Mouse (Mus musculus) ES-Bruce4 (cell line): ENCODE results near the gene Car11.

Experiments
- CTCF ChIP-seq: IDR thresholded peaks from one replicate; pipeline ENCODE4 v1.8.1; 2011; ENCODE audit warnings: low read depth, low read length
- EP300 ChIP-seq: IDR thresholded peaks from 2 replicates; pipeline ENCODE4 v1.6.1; 2011; ENCODE audit warnings: low read depth, low read length; ENCODE audit not compliant: insufficient read depth

GRCm38 (mm10) chr7:45715741-45716459, 16.3 kb downstream of the Car11 start:
- TF ChIP-seq CTCF (no peak), EP300 (no peak)
